Mouse (Mus musculus) ovary, adult 2 months (tissue): ENCODE measurements around the gene Csf2rb. TPM values are rescaled to one million over a fixed set of nuclear protein-coding genes. Genes with fewer than 3 reads are reported as not detected.

Experiments used
- polyA plus RNA-seq: library from polyadenylated mRNA; depleted of rRNA; stranded (reverse); fragments of >200 nt; gene quantifications from 2 replicates; pipeline ENCODE4 v1.2.3, GENCODE M21; 2012; rRNA removed

Csf2rb gene
- polyA plus RNA-seq, result 11.4 and 11.6 TPM in 2 replicates

GRCm38 (mm10) chr15:78325671-78326339, at the start of gene Csf2rb:
Gene Csf2rb (plus strand): TSS chr15:78325752.

DNA sequence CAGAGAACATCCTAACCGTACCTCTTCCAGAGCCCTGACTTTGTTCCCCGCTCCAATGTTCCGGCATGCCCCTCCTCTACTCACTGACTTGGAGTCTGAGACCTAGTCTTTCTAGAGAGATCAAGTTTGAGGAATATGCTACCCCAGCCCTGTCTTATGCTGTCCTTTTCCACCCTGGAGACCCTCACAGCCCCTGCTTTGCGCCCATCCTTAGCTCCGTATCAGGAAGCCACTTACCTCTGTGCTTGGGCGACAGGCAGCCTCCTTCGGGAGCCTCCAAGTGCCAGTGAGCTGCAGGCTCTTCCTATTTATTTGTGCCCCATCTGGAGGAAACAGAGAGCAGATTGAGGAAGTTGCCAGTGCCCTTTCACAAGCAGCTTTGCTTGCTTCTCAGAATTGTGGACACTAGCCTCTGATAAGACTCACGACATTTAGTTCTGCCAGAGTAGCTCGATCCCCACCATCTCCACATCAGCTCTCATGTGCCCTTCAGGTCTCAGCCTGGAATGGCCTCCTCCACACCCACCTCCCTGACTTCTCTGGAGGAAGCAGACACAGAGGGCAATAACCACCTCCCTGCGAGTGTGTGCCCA, 20.1 kb upstream of the Csf2rb start, which contains the start of gene Csf2rb2:
Gene Csf2rb2, minus strand, starts transcription at position 381 of the 593 bp plus-strand sequence.

GRCm38 (mm10) chr15:78395478-78395962, 70.0 kb downstream of the Csf2rb start, which contains the start of gene Tex33:
Gene Tex33 (minus strand): TSS chr15:78395912.

Other genes starting within 250 kb of the Csf2rb start
- gene Cacng2, start 205.7 kb upstream of the Csf2rb start, polyA plus RNA-seq, result not detected in 2 replicates
- 62.3 and 76.5 TPM in 2 replicates for gene Ift27, start 151.6 kb upstream of the Csf2rb start, polyA plus RNA-seq
- gene Pvalb, start 119.4 kb upstream of the Csf2rb start, polyA plus RNA-seq, result not detected in 2 replicates
- 4.9 and 5.8 TPM in 2 replicates for gene Ncf4, start 81.0 kb upstream of the Csf2rb start, polyA plus RNA-seq
- gene Csf2rb2, start 20.0 kb upstream of the Csf2rb start, polyA plus RNA-seq, result 8.8 and 9.3 TPM in 2 replicates
- gene Tex33, start 70.2 kb downstream of the Csf2rb start, polyA plus RNA-seq, result not detected in 2 replicates
- 255 and 260 TPM in 2 replicates for gene Tst, start 80.2 kb downstream of the Csf2rb start, polyA plus RNA-seq
- gene Mpst, start 80.7 kb downstream of the Csf2rb start, polyA plus RNA-seq, result 252 and 268 TPM in 2 replicates
- gene Kctd17, start 102.8 kb downstream of the Csf2rb start, polyA plus RNA-seq, result 438 and 485 TPM in 2 replicates
- 2.8 and 4.7 TPM in 2 replicates for gene Tmprss6, start 142.9 kb downstream of the Csf2rb start, polyA plus RNA-seq
- gene Il2rb, start 169.5 kb downstream of the Csf2rb start, polyA plus RNA-seq, result 5.2 and 5.4 TPM in 2 replicates
- gene C1qtnf6, start 205.7 kb downstream of the Csf2rb start, polyA plus RNA-seq, result 174 and 185 TPM in 2 replicates
- gene Sstr3, start 218.9 kb downstream of the Csf2rb start, polyA plus RNA-seq, result 1.6 and 4.0 TPM in 2 replicates
- 25.3 and 54.1 TPM in 2 replicates for gene Rac2, start 247.0 kb downstream of the Csf2rb start, polyA plus RNA-seq